7 mouse cellular contexts compared by ENCODE assay signal in the genomic region with DNA sequence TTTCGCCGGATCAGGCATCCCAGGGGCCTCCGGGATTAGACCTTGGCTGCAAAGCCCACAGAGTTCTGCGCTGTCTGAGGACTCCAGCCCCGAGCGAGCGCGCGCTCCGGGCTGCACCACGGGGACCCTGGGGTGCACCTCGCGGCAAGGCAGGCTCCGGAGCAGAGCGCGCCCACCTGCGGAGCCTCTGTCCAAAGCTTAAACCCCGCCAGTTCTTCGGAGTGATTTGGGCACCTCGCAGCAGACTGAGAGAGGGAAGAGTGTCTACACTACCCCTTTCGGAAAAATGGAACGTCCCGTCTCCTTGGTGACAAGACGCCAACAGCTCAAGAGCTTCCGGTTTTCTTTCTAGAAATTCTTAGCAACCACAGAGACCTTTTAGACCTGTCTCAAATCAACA. TPM values are rescaled to one million over a fixed set of nuclear protein-coding genes. Genes with fewer than 3 reads are reported as not detected.
DNase-seq lines count a peak whose midpoint lies in the region; ATAC-seq and TF ChIP-seq lines count a peak whose summit lies in the region.

A gene (minus strand): TSS at position 76 of the 400 bp plus-strand sequence.

- no peak for ATAC-seq in G1E (ENCODE audit: extremely low read depth, insufficient number of reproducible peaks, low FRiP score, poor library complexity, severe bottlenecking)
- ATAC-seq in forebrain, embryonic 13.5 days, result peak; percentile 60; the same call in 1 of the 2 replicates
- peak; percentile 49; the same call in 1 of the 2 replicates for ATAC-seq in hindbrain, embryonic 13.5 days (ENCODE audit: low FRiP score)

- H3K36me3 ChIP-seq in G1E (replicated peaks), result no peaks in the 10 kb centered on the region
- H3K36me3 ChIP-seq in forebrain, embryonic 13.5 days (ENCODE audit: poor library complexity, severe bottlenecking), result no peaks in the 10 kb centered on the region
- H3K36me3 ChIP-seq in hindbrain, embryonic 13.5 days, result no peaks in the 10 kb centered on the region
- H3K36me3 ChIP-seq in midbrain, embryonic 10.5 days, result no peaks in the 10 kb centered on the region

- intact Hi-C loops in left cerebral cortex, postnatal 4 days (cut with DNase I), result loop anchor here (5.0 kb wide), 1 partner anchor 298 kb away; no protein-coding TSS in a partner anchor

- no peak within 1 kb of the TSS for H3K27ac ChIP-seq in forebrain, embryonic 13.5 days
- H3K27ac ChIP-seq in hindbrain, embryonic 13.5 days, result no peak within 1 kb of the TSS
- peak within 1 kb of the TSS; percentile 91 for H3K27ac ChIP-seq in midbrain, embryonic 10.5 days (replicated peaks)

- peak; percentile 62 for DNase-seq in G1E (ENCODE audit: low spot score)
- DNase-seq in adrenal gland, postnatal 10 days, result peak; percentile 76
- peak; percentile 48 for DNase-seq in left cerebral cortex, postnatal 4 days
- DNase-seq in midbrain, embryonic 10.5 days (ENCODE audit: low spot score), result peak; percentile 74
- DNase-seq in spleen, adult 18-20 months, result peak; percentile 53 to 75

- TF ChIP-seq CTCF in G1E (IDR thresholded peaks at IDR 0.05; ENCODE audit: low read depth, low read length), result no peak

- peak within 1 kb of the TSS; percentile 62 for H3K9ac ChIP-seq in forebrain, embryonic 13.5 days
- peak within 1 kb of the TSS; percentile 67 for H3K9ac ChIP-seq in hindbrain, embryonic 13.5 days

- peaks cover 19% of the 10 kb centered on the region for H3K4me1 ChIP-seq in G1E (ENCODE audit: insufficient read depth, low read depth, low read length)
- peaks cover 22% of the 10 kb centered on the region for H3K4me1 ChIP-seq in forebrain, embryonic 13.5 days
- H3K4me1 ChIP-seq in hindbrain, embryonic 13.5 days (replicated peaks), result peaks cover 19% of the 10 kb centered on the region
- H3K4me1 ChIP-seq in midbrain, embryonic 10.5 days, result peaks cover 47% of the 10 kb centered on the region

- H3K27me3 ChIP-seq in G1E (ENCODE audit: insufficient read depth, low read length), result peaks cover 16% of the 10 kb centered on the region
- peaks cover 71% of the 10 kb centered on the region for H3K27me3 ChIP-seq in forebrain, embryonic 13.5 days
- peaks cover 66% of the 10 kb centered on the region for H3K27me3 ChIP-seq in hindbrain, embryonic 13.5 days
- H3K27me3 ChIP-seq in midbrain, embryonic 10.5 days (ENCODE audit: low read depth, poor library complexity, severe bottlenecking), result peaks cover 68% of the 10 kb centered on the region

- H3K4me3 ChIP-seq in G1E (ENCODE audit: low read depth, low read length), result peak within 1 kb of the TSS; percentile 72
- H3K4me3 ChIP-seq in forebrain, embryonic 13.5 days, result peak within 1 kb of the TSS; percentile 50
- H3K4me3 ChIP-seq in hindbrain, embryonic 13.5 days, result peak within 1 kb of the TSS; percentile 50
- H3K4me3 ChIP-seq in midbrain, embryonic 10.5 days, result peak within 1 kb of the TSS; percentile 66

- 0% methylated on average over 25 of the region's 25 CpGs for WGBS in forebrain, embryonic 13.5 days
- under 1% methylated on average over 25 of the region's 25 CpGs for WGBS in hindbrain, embryonic 13.5 days
- under 1% methylated on average over 25 of the region's 25 CpGs for WGBS in midbrain, embryonic 10.5 days

- H3K9me3 ChIP-seq in G1E (replicated peaks), result no peaks in the 10 kb centered on the region
- H3K9me3 ChIP-seq in forebrain, embryonic 13.5 days (replicated peaks), result no peaks in the 10 kb centered on the region
- no peaks in the 10 kb centered on the region for H3K9me3 ChIP-seq in hindbrain, embryonic 13.5 days
- no peaks in the 10 kb centered on the region for H3K9me3 ChIP-seq in midbrain, embryonic 10.5 days (replicated peaks)

- H3K4me2 ChIP-seq in forebrain, embryonic 13.5 days, result peak within 1 kb of the TSS; percentile 79
- H3K4me2 ChIP-seq in hindbrain, embryonic 13.5 days, result peak within 1 kb of the TSS; percentile 76

RNA-seq across cellular contexts. Expression of the gene that starts here (rescaled TPM):
- total RNA-seq in G1E (2014; fragmentation: Nextera tagmentation), result 1.9 and 2.2 TPM in 2 replicates
- 0.29 and 0.55 TPM in 2 replicates for total RNA-seq in G1E (2017)
- polyA plus RNA-seq in G1E (2012), result 0.73 and 0.79 TPM in 2 replicates
- under 1 TPM; 0.42 to 0.66 TPM for total RNA-seq in adrenal gland, postnatal 10 days (2021)
- polyA plus RNA-seq in forebrain, embryonic 13.5 days (2015; fragmentation: Nextera tagmentation; extraction: Ambion mirVana), result 0.25 TPM in 2 replicates
- polyA plus RNA-seq in hindbrain, embryonic 13.5 days (2015; fragmentation: Nextera tagmentation; extraction: Ambion mirVana), result 0.18 and 0.22 TPM in 2 replicates
- 1 to 10 TPM; 1.0 to 1.5 TPM for total RNA-seq in left cerebral cortex, postnatal 4 days (2021)
- 1.0 and 2.4 TPM in 2 replicates for polyA plus RNA-seq in midbrain, embryonic 10.5 days (2016; fragmentation: Nextera tagmentation; extraction: Ambion mirVana)

Comparison
In these comparisons a context has a peak if more than half of its experiments do, and no peak if none do; other contexts are left out.
1. Peak in DNase-seq in adrenal gland, postnatal 10 days; RNA of the gene not detected or under 1 TPM.
2. Peak in ATAC-seq, H3K4me3 ChIP-seq, H3K9ac ChIP-seq and H3K4me2 ChIP-seq in forebrain, embryonic 13.5 days; RNA of the gene not detected or under 1 TPM.
3. Peak in ATAC-seq, H3K4me3 ChIP-seq, H3K9ac ChIP-seq and H3K4me2 ChIP-seq in hindbrain, embryonic 13.5 days; RNA of the gene not detected or under 1 TPM.